Comparison of ENCODE assay signal across 17 mouse cellular contexts in genomic region chr1:23263798-23264197, GRCm38 (mm10).
A peak's percentile ranks its signal among the peaks of the same experiment; 100 is the strongest.
DNase-seq lines count a peak whose midpoint lies in the region; ATAC-seq and TF ChIP-seq lines count a peak whose summit lies in the region.
"Had no signal": no experiment of that assay in that cellular context is flagged by ENCODE, and none has a peak within 500 bp of the region (broad histone marks: within the 10 kb centered on the region; RNA-seq: fewer than 3 reads in every experiment).

No protein-coding gene starts in this region.

- TF ChIP-seq CTCF in heart, postnatal 0 days (IDR thresholded peaks at IDR 0.05; ENCODE audit: low read depth), result no peak
- no peak for TF ChIP-seq CTCF in lung, embryonic 14.5 days (IDR thresholded peaks at IDR 0.05; ENCODE audit: low read depth)

- 0 out of 2 replicates have a peak overlapping the region, but pooled peaks have one; percentile 11 for H3K4me3 ChIP-seq in heart, postnatal 0 days (ENCODE audit: low read depth, low read length)
- H3K4me3 ChIP-seq in lung, embryonic 14.5 days (ENCODE audit: low read depth, low read length), result no peak overlapping the region
- no peak overlapping the region for H3K4me3 ChIP-seq in midbrain, embryonic 10.5 days
- H3K4me3 ChIP-seq: forebrain, embryonic 13.5 days; midbrain, embryonic 12.5 days had no signal

- H3K4me1 ChIP-seq in heart, postnatal 0 days (ENCODE audit: control insufficient read depth, insufficient read depth), result peaks cover 36% of the 10 kb centered on the region
- peaks cover 7% of the 10 kb centered on the region for H3K4me1 ChIP-seq in lung, embryonic 14.5 days (ENCODE audit: insufficient read depth)
- H3K4me1 ChIP-seq in midbrain, embryonic 10.5 days, result peaks cover 25% of the 10 kb centered on the region

- peak overlapping the region; percentile 66 for H3K27ac ChIP-seq in heart, postnatal 0 days (ENCODE audit: low read depth)
- peak overlapping the region; percentile 69; the same call in 1 of the 2 replicates for H3K27ac ChIP-seq in lung, embryonic 14.5 days (ENCODE audit: low read depth)
- H3K27ac ChIP-seq in midbrain, embryonic 10.5 days (replicated peaks), result no peak overlapping the region
- H3K27ac ChIP-seq: forebrain, embryonic 13.5 days; midbrain, embryonic 12.5 days had no signal

- intact Hi-C loops in heart, postnatal 25 days (cut with DNase I), result loop anchor here (10.0 kb wide), 1 partner anchor 121 kb away; no protein-coding TSS in a partner anchor

- no peaks in the 10 kb centered on the region for H3K27me3 ChIP-seq in heart, postnatal 0 days (ENCODE audit: control insufficient read depth, insufficient read depth, low read length)
- H3K27me3 ChIP-seq in lung, embryonic 14.5 days (ENCODE audit: insufficient read depth, low read length), result no peaks in the 10 kb centered on the region
- no peaks in the 10 kb centered on the region for H3K27me3 ChIP-seq in midbrain, embryonic 10.5 days (ENCODE audit: low read depth, poor library complexity, severe bottlenecking)
- H3K27me3 ChIP-seq: CH12.LX; forebrain, embryonic 13.5 days; midbrain, embryonic 12.5 days had no signal

- H3K36me3 ChIP-seq in heart, postnatal 0 days (replicated peaks; ENCODE audit: control insufficient read depth, insufficient read depth, low read length), result peaks cover 4% of the 10 kb centered on the region; the same call in 1 of the 2 replicates
- H3K36me3 ChIP-seq in lung, embryonic 14.5 days (ENCODE audit: insufficient read depth), result no peaks in the 10 kb centered on the region
- H3K36me3 ChIP-seq in midbrain, embryonic 10.5 days, result no peaks in the 10 kb centered on the region
- H3K36me3 ChIP-seq: midbrain, embryonic 12.5 days had no signal

- no peak overlapping the region for H3K9ac ChIP-seq in heart, postnatal 0 days (replicated peaks; ENCODE audit: low read depth, low read length)
- no peak overlapping the region for H3K9ac ChIP-seq in lung, embryonic 14.5 days
- H3K9ac ChIP-seq: forebrain, embryonic 13.5 days; midbrain, embryonic 12.5 days had no signal

- WGBS in heart, postnatal 0 days, result 29% methylated on average over 4 of the region's 4 CpGs
- 13% methylated on average over 4 of the region's 4 CpGs for WGBS in lung, embryonic 14.5 days
- WGBS in midbrain, embryonic 10.5 days, result 65% methylated on average over 4 of the region's 4 CpGs

- H3K4me2 ChIP-seq in heart, postnatal 0 days (ENCODE audit: low read depth, low read length), result peak overlapping the region; percentile 42; the same call in 1 of the 2 replicates
- peak overlapping the region; percentile 29; the same call in 1 of the 2 replicates for H3K4me2 ChIP-seq in lung, embryonic 14.5 days
- H3K4me2 ChIP-seq: forebrain, embryonic 13.5 days; liver, embryonic 11.5 days; midbrain, embryonic 12.5 days had no signal

- H3K9me3 ChIP-seq in heart, postnatal 0 days (replicated peaks; ENCODE audit: control insufficient read depth, low read length), result no peaks in the 10 kb centered on the region
- no peaks in the 10 kb centered on the region for H3K9me3 ChIP-seq in lung, embryonic 14.5 days (ENCODE audit: low read depth, low read length)
- H3K9me3 ChIP-seq in midbrain, embryonic 10.5 days (replicated peaks), result no peaks in the 10 kb centered on the region
- H3K9me3 ChIP-seq: forebrain, embryonic 13.5 days; midbrain, embryonic 12.5 days had no signal

- ATAC-seq in frontal cortex, adult (ENCODE audit: low TSS enrichment), result peak; percentile 62
- no peak for ATAC-seq in heart, postnatal 0 days (ENCODE audit: insufficient read depth, low read depth)
- ATAC-seq in lung, embryonic 14.5 days (ENCODE audit: insufficient read depth), result no peak
- ATAC-seq: forebrain, embryonic 13.5 days had no signal

- no peak for TF ChIP-seq EP300 in heart, postnatal 0 days (IDR thresholded peaks at IDR 0.05; ENCODE audit: low read depth)

- DNase-seq in frontal cortex, postnatal 10 days (ENCODE audit: low spot score in 2 of 2), result no peak
- no peak for DNase-seq in heart, postnatal 0 days (ENCODE audit: low spot score)
- no peak for DNase-seq in heart, postnatal 25 days (ENCODE audit: low spot score)
- no peak for DNase-seq in lung, embryonic 14.5 days
- no peak for DNase-seq in lung, adult 18-20 months
- DNase-seq in kidney, postnatal 10 days, result peak; percentile 45
- DNase-seq in midbrain, embryonic 10.5 days (ENCODE audit: low spot score), result no peak
- DNase-seq: adrenal gland, postnatal 25 days; cerebellum, adult 9-11 months; embryo, embryonic 11 days; heart, postnatal 10 days; layer of hippocampus, adult 9-11 months had no signal
